Mouse (Mus musculus): Measurements from ENCODE around the gene Cadm2. TPM values are rescaled to one million over a fixed set of nuclear protein-coding genes. Genes with fewer than 3 reads are reported as not detected.

The Cadm2 gene
- total RNA-seq (2021): 0.76 and 1.2 TPM in 2 replicates
- long read RNA-seq: 0 reads

DNA sequence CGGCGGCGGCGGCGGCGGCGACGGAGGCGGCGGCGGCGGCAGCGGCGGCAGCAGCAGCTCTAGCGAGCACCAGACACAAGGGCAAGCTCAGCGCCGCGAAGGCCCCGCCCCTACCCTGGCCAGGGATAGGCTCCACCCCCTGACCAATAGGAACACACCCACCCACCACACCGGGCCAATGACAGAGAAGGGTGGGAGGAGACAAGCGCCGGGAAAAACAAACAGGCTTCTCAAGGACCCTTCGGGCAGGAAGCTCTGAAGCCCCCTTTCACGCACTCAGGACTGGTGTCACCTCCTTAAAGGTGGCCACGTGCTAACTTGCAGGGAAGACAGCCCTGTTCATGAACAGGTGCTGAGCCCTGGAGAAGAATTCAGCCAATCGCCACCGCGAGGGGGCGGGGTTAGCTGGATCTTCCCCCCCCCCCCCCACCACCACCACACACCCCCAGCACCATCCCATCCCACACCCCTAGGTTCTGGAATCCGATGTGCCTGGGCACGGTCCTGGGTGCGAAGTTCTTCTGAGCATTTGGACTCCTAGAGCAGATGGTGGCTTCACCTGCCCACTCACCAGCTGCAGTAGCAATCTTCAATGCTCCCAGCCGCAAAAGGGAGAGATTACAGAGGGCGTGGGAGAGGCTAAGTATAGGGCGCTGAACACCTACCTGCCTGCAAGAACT, at the start of gene Cadm2:
Gene Cadm2 (minus strand): TSS at position 83 of the 680 bp plus-strand sequence.
- DNase-seq: peak; percentile 87

DNA sequence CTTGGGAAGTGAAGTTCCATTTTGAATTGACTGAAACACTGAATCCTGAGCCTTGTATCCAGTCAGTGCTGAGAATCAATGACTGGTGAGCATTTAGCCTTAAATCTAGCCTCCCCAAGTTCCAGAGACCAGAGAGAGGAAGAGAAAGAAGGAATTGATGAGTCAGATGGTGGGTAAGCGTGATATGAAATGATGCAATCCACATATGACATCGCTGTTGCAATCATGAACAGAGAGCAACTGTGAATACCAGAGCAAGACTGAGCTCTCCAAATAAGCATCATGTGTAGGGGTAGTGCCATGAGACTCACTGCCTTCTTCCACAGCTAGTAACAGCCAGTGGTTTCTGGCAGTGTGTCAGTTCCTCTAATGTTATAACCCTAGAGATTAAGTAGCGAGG, 26.2 kb upstream of the Cadm2 start:
- no peak for DNase-seq

DNA sequence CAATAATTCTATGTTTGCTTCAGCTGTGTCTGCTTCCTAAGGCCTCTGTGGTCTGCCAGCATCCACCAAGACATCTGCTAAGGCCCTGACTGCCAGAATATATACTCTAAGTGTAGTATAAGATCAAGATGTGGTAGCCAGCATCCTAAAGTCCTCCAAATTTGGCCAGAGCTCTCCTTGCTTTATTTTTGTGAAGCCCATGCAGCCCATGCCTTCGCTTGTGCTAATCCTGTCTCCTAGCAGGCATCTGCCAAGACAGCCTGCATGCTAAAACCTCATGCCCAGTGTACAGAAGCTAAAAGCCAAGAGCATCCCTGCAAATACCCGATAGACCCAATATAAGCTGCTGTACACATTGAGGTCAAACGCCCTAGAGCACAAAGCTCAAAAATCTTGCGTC, 22.9 kb upstream of the Cadm2 start:
- no peak for DNase-seq

DNA sequence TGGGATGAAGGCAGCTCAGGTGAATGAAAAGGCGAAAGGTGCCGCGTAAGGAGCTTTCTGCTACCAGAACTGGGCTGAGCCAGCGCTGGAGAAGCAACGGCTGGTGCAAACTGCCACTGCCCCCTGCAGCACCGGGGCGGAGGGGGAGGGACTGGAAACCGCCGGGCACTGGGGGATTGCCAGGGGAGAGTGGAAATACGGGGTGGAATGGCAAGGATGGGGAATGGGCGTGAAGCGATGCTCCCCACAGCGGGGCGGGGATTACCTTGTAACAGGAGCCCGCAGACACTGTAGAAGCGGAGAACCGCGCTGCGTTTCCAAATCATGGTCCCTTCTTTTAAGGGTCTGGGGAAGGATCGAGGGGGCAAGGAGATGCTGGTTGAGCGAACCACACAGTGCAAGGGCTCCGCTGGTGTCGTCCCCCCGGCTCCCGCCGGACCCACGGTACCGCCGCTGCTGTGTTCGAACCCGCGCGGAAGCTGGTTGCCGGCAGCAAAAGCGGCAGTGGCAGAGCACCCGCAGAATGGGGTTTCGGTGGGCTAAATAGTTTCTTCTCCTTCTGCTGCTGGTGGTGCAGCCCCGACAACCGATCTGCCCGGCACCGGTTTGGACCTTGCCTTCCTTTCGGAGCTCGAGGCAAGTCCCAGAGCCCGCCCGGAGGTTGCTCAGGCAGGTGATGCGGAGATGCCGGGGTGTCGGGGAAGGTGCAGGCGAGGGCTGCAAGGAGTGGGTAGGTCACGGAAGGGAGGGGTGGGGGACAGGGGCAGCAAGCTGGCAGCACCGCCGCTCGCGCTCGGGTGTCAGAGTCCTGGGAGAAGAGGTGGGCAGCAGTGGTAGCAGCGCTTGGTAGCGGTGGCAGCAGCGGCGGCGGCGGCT, 564 bp downstream of the Cadm2 start:
- DNase-seq: peak; percentile 45

DNA sequence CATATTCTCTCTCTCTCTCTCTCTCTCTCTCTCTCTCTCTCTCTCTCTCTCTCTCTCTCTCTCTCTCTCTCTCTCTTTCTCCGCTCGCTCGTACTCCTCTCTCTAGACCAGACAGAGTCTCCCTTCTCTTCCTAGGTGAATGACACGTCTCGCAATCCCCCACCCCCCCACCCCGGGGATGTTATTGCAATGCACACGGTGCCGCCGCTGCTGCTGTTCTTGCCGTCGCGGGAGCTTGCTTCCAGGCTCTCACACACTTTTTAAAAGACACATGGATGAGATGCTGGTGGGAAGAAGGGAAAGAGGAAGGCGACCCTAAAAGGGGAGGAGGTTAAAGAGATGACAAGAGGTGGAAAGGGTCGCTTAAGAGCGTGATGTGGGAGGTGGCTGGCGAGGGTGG, 1.3 kb downstream of the Cadm2 start:
- no peak for DNase-seq

DNA sequence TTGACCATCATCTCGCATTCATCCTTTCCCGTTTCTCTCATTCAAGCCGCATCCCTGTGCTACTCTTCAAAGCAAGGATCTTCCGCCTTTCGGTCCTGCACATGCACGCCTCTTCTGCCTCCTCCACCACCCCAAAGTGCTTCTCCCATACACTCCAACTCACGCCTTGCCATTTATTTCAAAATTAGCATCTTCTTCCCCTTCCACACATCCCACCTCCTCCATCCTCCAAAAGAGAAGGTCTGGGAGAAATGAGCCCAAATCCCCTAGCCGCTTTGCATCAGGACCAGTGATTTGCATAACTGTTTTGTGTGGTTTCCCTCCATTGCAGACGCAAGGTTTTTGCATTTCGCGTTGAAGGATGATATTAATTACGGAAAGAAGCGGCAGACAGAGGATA, 1.9 kb downstream of the Cadm2 start:
- DNase-seq: no peak

DNA sequence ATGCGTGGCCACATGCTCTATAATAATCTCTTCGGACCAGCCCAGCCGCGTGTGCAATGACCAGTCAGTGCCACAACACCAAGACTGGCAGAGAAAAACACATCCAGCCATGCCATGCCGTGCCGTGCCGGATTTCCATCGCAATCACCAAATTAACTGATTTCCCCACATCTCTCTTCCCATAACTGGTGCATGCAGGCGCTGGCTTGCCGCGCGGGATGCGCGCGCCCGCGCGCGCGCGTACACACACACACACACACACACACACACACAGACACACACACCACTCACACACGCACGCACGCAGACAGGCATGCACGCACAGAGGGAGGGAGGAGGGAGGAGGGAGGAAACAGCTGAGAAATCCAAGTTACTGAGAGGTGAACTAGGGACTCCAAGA, 2.9 kb downstream of the Cadm2 start:
- DNase-seq: peak; percentile 4

DNA sequence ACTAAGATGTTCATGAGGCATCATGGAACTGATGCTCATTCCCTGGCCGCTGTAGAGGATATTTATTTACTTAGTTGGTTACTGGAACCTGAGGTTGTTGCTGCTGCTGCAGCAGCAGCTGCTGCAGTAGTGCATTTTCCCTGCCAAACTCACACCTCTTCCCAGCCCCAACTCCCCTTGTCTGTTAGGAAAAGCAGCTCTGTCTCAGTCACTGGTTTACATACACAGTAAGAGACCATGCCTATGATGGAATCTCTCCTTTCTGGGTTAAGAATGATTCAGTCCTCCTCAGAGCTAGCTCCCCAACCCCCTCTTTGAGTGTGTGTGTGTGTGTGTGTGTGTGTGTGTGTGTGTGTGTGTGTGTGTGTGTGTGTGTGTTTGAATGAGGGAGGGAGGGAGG, 3.5 kb downstream of the Cadm2 start:
- DNase-seq: no peak

DNA sequence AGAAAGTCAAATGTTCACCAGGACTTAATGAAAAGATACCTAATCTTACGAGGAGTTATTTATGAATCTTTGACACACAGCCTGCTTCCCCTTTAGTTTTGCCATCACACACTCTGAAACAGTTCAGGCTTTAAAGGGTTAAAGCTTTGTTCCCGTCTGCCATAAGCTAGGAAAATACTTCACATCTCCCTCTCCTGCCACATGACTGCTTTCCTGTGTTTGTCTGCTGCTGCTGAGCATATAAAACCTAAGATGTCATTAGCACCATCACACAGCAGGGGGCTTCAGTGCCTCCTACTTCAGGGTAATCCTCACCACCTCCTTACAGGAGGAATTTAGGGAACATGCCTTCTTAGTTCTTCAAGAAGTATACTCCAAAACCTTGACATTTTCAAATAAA, 6.8 kb downstream of the Cadm2 start:
- no peak for DNase-seq

DNA sequence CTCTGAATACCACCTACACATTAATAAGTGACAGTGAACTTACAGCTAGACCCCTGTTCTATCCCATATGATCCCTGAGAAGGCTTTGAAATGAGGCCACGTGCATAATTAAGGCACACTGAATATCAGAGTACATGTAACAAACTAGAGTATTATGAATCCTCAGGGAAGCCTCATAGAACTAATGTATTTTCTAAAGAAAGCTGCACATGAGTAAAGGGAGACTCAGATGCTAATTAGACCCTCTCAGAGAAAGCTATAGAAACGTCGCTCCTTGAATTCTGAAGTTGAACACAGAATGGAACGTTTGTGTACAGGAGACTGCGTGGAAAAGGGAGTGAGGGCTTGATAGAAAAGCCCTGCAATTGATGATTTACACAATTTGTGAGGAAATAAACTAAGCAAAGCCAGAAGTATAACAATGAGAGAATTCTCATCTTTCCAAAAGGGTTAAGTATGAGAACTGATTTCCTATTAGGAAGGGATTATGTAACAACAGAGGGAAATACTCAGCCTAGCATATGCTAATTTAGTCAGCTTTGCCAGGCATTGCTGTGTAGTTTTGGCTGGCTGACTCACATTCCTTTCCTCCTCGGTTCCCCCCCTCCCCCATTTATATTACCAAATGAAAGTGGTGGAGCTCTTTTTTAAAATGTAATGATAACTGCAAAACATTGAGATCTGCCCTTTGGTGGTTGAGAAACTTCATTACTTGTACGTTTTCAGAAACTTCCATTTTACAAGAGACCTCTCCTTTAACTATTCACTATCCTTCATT, 9.6 kb downstream of the Cadm2 start:
- no peak for DNase-seq

DNA sequence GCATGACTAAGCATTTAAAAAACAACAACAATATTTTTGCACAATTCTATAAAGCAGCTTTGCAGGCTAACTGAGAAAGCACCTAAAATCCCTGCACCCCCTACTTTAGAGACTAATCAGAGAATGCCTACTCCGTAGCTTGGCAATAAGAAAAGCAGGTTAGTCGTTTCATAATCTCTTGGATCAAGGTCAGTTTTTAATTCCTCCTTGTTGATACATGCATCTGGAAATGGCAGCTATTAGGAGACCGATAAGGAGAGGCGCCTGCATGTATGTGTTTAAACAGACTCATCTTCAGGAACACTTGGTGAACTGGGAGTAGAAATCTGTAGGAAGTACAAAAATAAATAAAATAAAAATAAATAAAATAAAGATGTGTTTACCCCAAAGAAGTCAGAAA, 11.6 kb downstream of the Cadm2 start:
- DNase-seq: no peak

DNA sequence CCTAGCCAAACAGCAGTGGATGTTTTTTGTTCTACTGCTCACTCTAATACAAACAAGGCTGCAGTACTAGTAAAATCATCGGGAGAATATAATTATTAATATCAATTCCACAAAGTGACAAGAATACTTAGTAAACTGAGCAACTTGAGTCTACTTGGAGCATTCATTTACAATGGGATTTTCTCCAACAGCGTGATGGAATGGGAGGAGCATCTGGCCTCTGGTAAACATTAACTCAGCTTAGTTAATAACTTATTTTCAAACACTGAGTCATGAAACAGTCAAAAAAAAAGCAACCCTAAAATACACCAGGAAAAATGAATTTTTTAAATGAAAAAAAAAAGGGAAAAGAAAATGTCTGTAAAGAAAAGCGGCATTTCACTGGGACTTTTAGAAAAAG, 12.2 kb downstream of the Cadm2 start:
- DNase-seq: no peak

DNA sequence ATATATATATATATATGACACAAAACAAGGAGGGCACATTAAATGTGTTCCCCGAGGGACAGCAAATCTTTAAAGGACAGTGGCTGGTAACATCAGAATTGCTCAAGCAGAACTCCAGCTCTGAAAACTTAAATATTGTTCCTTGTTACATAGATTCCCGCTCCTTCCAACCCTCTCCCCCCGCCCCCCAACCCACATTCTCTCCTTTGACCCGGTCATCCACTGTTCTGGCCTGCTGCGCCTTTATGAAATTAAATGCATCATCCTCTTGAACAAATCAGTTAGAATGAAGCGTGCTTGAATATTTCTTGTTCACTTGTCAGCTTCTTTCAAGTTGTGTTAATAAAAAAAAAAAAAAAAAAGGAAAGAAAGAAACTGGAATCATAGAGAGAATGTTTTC, 15.0 kb downstream of the Cadm2 start:
- DNase-seq: no peak

DNA sequence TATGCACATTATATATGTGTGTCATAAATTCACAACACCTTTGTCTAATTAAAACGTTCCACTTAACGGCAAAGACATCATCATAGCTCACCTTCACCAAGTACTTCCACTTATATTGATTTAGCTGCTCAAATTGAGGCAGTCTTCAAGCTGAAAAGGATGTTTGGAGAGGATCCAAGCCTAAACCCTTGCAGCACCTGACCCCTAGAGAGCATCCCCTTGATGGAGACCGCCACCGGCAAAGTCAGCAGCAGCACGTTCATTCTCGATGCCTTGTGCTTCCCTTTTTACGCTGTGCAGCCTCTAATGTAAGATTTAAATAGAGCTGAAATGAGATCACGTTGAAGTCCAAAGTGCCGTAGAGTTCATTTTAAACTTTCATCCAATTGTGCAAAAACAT, 20.7 kb downstream of the Cadm2 start:
- DNase-seq: no peak

DNA sequence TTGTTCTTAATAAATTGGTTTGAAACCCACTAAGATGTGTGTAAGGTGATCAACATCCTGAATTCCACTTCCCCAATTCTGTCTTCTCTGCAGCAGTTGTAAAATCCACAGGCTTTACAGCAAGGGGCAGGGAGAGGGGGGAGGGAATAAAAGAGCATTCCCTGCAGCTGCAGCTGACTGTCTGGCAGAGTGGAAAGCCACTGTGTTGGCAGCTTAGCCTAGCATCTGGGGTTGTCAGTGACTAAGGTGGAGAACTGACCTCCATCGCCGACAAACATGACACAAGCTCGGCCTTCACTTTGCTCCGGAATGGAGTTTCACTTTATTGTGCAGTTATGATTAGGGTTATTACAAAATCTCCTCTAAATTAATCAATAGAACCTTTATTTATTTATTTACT, 21.9 kb downstream of the Cadm2 start:
- DNase-seq: peak; percentile 4

DNA sequence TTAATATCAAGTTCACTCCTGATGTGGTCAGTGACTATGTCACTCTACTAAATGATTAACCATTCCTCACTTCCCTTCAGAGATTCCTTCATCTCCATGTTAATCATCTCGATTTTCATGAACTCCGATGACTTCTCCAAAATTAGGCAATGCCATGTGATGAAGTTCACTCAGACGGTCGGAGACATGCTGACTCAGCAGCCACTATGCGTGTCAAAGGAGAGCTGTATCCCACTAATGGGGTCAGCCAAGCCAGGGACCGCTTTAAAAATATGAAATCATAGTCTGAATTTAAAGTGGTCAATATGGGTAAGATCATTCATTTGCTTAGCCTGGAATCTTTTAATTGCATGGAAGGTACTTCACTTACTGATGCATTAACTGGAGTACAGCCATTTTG, 29.7 kb downstream of the Cadm2 start:
- no peak for DNase-seq

DNA sequence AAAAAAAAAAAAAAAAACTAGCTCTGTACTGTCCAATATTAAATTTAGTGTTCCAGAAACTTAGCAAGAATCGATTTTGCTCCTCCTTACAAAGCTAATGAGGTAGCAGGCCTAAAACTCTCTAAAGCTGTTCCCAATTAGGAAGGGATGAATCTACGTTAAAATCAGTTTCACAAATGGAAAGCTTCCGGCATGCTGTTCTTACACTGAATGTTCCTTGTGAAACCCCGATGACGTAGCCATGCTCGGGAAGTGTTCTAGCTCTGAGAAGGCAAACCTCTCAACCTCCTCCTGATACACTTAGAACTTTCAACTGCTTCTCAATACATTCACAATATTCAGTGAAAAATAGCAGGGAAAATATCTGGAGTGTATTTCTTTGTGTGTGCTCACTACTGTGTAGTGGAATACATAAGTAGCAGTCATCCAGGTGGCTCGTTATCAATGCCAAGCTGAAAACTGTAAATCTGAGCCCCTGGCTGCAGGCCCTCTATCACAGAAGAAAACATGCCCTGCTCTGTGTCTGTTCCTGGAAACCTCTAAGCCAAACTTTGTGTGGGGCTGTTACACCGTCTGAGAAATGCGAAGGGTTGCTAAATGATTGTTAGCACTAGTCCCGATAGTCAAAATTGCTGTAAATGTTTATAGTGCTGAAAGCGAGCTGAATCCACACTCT, 41.7 kb downstream of the Cadm2 start:
- no peak for DNase-seq

DNA sequence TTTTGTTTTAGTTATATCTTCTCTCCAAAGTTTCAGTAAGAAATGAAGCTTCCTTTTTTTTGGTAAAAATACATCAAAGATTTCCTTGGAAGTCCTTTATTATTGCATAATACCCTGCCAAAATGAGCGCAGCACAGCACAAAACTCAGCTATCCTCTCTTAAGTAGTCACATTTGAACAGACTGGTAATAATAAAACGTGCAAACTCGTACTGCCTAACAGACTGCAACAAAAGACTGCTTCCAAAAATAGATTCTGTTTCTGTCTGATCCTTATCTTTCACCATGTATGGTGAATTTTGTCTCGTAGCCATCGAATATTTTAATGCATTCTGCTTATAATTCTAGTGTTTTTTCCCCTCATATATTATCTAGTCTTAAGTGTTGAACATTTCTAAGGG, 45.2 kb downstream of the Cadm2 start:
- no peak for DNase-seq

DNA sequence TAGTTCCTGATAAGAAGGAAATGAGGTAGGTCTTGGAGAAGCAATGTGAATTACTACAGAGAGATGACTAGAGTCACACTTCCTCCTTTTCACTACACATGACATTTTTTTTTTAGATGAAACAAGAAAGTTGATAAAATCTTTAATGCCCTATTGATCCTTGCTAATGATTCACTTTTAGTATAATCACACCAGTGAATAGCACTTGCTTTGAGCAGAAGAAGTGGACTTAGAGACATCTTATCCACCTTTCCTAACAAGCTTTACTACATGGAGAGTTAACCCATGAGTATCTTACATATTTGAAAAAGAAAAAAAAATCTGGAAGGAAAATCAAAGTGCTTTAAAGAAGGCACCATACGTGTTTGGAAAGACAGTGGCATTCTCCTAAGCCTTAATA, 93.7 kb downstream of the Cadm2 start:
- no peak for DNase-seq

DNA sequence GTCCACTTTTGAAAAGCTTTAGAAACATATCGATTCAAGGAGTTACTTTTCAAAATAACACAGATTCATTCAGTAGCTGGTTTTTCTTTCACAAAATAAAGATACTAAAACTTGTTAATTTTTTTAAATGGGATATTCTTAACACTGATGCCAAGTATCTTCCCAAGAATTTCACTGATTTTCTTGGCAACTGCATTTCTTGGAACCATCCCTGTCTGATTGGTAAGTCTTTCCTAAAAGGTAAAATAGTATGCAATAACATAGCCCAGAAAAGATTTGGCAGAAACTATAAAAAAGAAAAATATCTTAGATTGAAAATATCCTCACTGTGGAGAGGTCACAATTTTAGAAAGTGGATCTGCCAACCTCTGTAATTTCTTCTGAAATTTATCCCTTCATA, 95.8 kb downstream of the Cadm2 start:
- DNase-seq: no peak

DNA sequence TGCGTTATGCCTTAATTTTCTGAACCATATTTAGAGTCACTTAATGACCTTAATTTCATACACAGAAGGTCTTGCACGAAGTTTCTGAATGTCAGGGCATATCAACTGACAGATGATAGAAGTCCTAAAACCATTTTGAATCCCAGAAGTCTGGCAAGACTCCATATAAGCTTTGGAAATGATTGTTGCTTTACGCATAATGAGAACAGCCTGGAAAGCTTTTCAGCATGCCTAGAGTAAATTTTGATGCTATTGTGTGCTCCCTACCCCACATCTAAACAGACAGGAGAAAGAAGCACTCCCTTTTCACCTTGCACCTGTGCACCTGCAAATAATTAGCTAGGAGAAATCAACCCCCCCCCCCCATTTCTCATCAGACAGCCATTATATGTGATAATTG, 102.4 kb downstream of the Cadm2 start:
- DNase-seq: no peak

DNA sequence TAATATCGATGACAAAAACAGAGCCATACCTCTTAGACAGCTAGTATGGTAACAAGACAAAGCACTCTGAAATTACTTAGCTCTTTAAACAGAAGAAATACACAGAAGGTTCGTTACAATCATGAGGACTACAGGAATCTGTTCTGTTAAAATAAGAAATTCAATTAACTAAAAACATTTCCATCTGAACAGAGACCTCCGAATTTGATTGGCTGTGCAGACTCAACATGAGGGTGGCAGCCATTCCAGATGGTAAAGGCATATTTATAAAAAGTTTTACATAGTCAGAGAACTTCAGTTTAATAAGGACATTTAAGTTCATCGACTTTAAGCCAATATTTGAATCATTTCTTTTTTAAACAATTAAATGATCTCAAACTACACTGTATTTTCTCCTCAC, 105.2 kb downstream of the Cadm2 start:
- no peak for DNase-seq

DNA sequence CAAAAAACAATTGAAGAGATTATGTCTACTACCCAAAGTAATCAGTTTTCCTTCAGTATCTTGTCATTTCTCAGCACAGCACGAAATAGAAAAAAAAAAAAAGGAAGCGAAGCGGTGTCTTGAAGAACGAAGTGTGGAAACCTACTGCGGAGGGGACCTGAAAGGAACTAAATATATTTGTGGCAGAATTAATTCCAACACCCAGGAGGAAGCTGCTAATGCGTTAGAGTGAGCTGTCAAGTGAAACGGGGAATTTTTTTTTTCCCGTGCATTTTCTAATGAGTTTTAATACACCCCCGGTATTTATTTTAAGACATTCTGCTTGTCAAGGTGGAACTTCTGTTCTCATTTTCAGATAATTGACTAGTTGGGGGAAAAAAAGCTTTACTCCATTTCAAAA, 111.6 kb downstream of the Cadm2 start:
- no peak for DNase-seq
